Comparison of ENCODE assay signal across 13 mouse cellular contexts in the genomic region with DNA sequence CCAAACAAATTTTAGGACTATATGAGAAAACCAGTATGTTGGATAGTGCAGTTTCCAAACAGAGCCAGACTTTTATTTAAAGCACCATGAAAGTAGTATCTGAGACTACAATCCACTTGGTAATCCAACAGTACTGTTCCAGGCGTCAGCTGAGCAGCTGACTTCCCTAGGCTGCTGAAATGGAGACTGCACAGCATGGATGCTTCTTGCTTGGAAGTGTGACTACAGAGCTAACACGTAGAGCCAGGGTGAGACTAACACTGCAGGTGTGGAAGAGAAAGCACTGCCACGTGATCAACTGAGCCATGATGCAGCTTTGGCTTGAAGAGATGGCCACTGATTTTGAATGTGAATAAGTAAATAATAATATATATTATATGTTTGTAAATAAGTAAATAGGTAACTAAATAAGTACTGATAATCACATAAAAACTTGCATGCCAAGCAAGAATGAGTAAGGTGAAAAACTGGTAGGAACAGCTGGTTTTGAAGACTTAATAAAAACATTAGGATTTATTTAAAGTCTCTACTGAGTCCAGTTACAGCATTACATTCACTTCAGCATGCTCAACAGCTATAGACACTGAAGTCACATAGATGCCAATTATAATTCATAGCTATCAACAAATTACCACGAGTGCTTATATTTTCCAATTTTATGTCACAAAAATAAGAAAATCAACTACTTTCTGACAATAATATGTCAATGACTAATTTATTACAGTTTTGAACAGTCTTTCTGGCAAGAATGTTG. TPM values are rescaled to one million over a fixed set of nuclear protein-coding genes. Genes with fewer than 3 reads are reported as not detected.
DNase-seq lines count a peak whose midpoint lies in the region; ATAC-seq and TF ChIP-seq lines count a peak whose summit lies in the region.
"Had no signal": no experiment of that assay in that cellular context is flagged by ENCODE, and none has a peak within 500 bp of the region (broad histone marks: within the 10 kb centered on the region; RNA-seq: fewer than 3 reads in every experiment).

No protein-coding gene starts in this region.

- 0 out of 2 replicates have a peak, but pooled peaks cover 2% of the 10 kb centered on the region for H3K36me3 ChIP-seq in hindbrain, embryonic 11.5 days (ENCODE audit: control insufficient read depth, insufficient read depth, low read length)
- peaks cover 15% of the 10 kb centered on the region for H3K36me3 ChIP-seq in hindbrain, embryonic 10.5 days
- H3K36me3 ChIP-seq in forebrain, embryonic 12.5 days (replicated peaks): peaks cover 9% of the 10 kb centered on the region
- H3K36me3 ChIP-seq in midbrain, embryonic 13.5 days: peaks cover 8% of the 10 kb centered on the region
- 0 out of 2 replicates have a peak, but pooled peaks cover 15% of the 10 kb centered on the region for H3K36me3 ChIP-seq in intestine, postnatal 0 days (ENCODE audit: control insufficient read depth, insufficient read depth)

- H3K9ac ChIP-seq in hindbrain, embryonic 11.5 days (ENCODE audit: low read depth, low read length): no peak overlapping the region
- H3K9ac ChIP-seq in forebrain, embryonic 12.5 days: no peak overlapping the region
- H3K9ac ChIP-seq in midbrain, embryonic 13.5 days (replicated peaks): no peak overlapping the region
- H3K9ac ChIP-seq in intestine, postnatal 0 days (ENCODE audit: low read depth, low read length): no peak overlapping the region

- no peak overlapping the region for H3K27ac ChIP-seq in hindbrain, embryonic 11.5 days (ENCODE audit: low read depth, low read length)
- no peak overlapping the region; the same call in 1 of the 2 replicates for H3K27ac ChIP-seq in hindbrain, embryonic 10.5 days
- H3K27ac ChIP-seq in forebrain, embryonic 12.5 days: peak overlapping the region; percentile 53; the same call in 1 of the 2 replicates
- no peak overlapping the region for H3K27ac ChIP-seq in midbrain, embryonic 13.5 days
- H3K27ac ChIP-seq in intestine, postnatal 0 days (ENCODE audit: low read depth, low read length): no peak overlapping the region

- ATAC-seq in hindbrain, embryonic 11.5 days (ENCODE audit: low FRiP score): peak; percentile 73
- peak; percentile 75 for ATAC-seq in forebrain, embryonic 12.5 days (ENCODE audit: low FRiP score)
- 0 out of 2 replicates have a peak, but pooled peaks have one; percentile 50 for ATAC-seq in midbrain, embryonic 13.5 days
- ATAC-seq in intestine, postnatal 0 days: no peak
- ATAC-seq: CD4-positive, CD25-positive, alpha-beta regulatory T cell, adult 4 months; intestine, embryonic 16.5 days had no signal

- H3K27me3 ChIP-seq in hindbrain, embryonic 11.5 days (ENCODE audit: control insufficient read depth, insufficient read depth, low read length): peaks cover 31% of the 10 kb centered on the region
- peaks cover 87% of the 10 kb centered on the region for H3K27me3 ChIP-seq in hindbrain, embryonic 10.5 days (ENCODE audit: insufficient read depth, poor library complexity, severe bottlenecking)
- peaks cover 32% of the 10 kb centered on the region for H3K27me3 ChIP-seq in forebrain, embryonic 12.5 days
- peaks cover 75% of the 10 kb centered on the region for H3K27me3 ChIP-seq in midbrain, embryonic 13.5 days
- no peaks in the 10 kb centered on the region for H3K27me3 ChIP-seq in intestine, postnatal 0 days (replicated peaks; ENCODE audit: control insufficient read depth, insufficient read depth, low read length)

- H3K4me1 ChIP-seq in hindbrain, embryonic 11.5 days (replicated peaks; ENCODE audit: control insufficient read depth, insufficient read depth, low read length): no peaks in the 10 kb centered on the region
- peaks cover 18% of the 10 kb centered on the region for H3K4me1 ChIP-seq in hindbrain, embryonic 10.5 days (replicated peaks)
- peaks cover 17% of the 10 kb centered on the region for H3K4me1 ChIP-seq in forebrain, embryonic 12.5 days
- peaks cover 16% of the 10 kb centered on the region for H3K4me1 ChIP-seq in midbrain, embryonic 13.5 days (replicated peaks)
- H3K4me1 ChIP-seq in intestine, postnatal 0 days (replicated peaks; ENCODE audit: control insufficient read depth, insufficient read depth, low read length): no peaks in the 10 kb centered on the region

- 36% methylated on average over 4 of the region's 4 CpGs for WGBS in hindbrain, embryonic 11.5 days
- WGBS in hindbrain, embryonic 10.5 days: 45% methylated on average over 4 of the region's 4 CpGs
- 20% methylated on average over 4 of the region's 4 CpGs for WGBS in forebrain, embryonic 12.5 days
- WGBS in midbrain, embryonic 13.5 days: 31% methylated on average over 4 of the region's 4 CpGs
- WGBS in intestine, postnatal 0 days: 78% methylated on average over 4 of the region's 4 CpGs

- H3K9me3 ChIP-seq in hindbrain, embryonic 11.5 days (ENCODE audit: control insufficient read depth, low read length): no peaks in the 10 kb centered on the region
- H3K9me3 ChIP-seq in hindbrain, embryonic 10.5 days: peaks cover 5% of the 10 kb centered on the region; the same call in 1 of the 2 replicates
- H3K9me3 ChIP-seq in forebrain, embryonic 12.5 days: 0 out of 2 replicates have a peak, but pooled peaks cover 4% of the 10 kb centered on the region
- no peaks in the 10 kb centered on the region; the same call in 1 of the 2 replicates for H3K9me3 ChIP-seq in midbrain, embryonic 13.5 days
- H3K9me3 ChIP-seq in intestine, postnatal 0 days (ENCODE audit: control insufficient read depth): no peaks in the 10 kb centered on the region

- peak; percentile 41 for DNase-seq in hindbrain, embryonic 11.5 days (ENCODE audit: low spot score)
- no peak for DNase-seq in hindbrain, embryonic 10.5 days (ENCODE audit: low spot score)
- DNase-seq in brain, adult 2 months (ENCODE audit: low read depth, low spot score): peak; percentile 43
- no peak for DNase-seq in kidney, postnatal 14 days
- no peak for DNase-seq in urinary bladder, postnatal 4 days (ENCODE audit: low spot score in 2 of 2)
- DNase-seq: adrenal gland, postnatal 25 days; heart, postnatal 10 days; right cerebral cortex, postnatal 25 days had no signal

- TF ChIP-seq CTCF in intestine, postnatal 0 days (IDR thresholded peaks at IDR 0.05; ENCODE audit: low read depth): no peak

- H3K4me3 ChIP-seq in hindbrain, embryonic 11.5 days (ENCODE audit: low read depth, low read length): no peak overlapping the region
- no peak overlapping the region for H3K4me3 ChIP-seq in hindbrain, embryonic 10.5 days
- no peak overlapping the region for H3K4me3 ChIP-seq in forebrain, embryonic 12.5 days (replicated peaks)
- H3K4me3 ChIP-seq in midbrain, embryonic 13.5 days (replicated peaks): no peak overlapping the region
- no peak overlapping the region for H3K4me3 ChIP-seq in intestine, postnatal 0 days (ENCODE audit: low read depth, low read length)

- no peak overlapping the region for H3K4me2 ChIP-seq in hindbrain, embryonic 11.5 days (replicated peaks; ENCODE audit: low read depth, low read length)
- H3K4me2 ChIP-seq in forebrain, embryonic 12.5 days: no peak overlapping the region; the same call in 1 of the 2 replicates
- H3K4me2 ChIP-seq in midbrain, embryonic 13.5 days (replicated peaks): 0 out of 2 replicates have a peak overlapping the region, but pooled peaks have one; percentile 13
- H3K4me2 ChIP-seq in intestine, postnatal 0 days (replicated peaks; ENCODE audit: low read depth): no peak overlapping the region

RNA-seq across cellular contexts. Expression of a gene that starts 32.4 kb away (rescaled TPM):
- polyA plus RNA-seq in hindbrain, embryonic 11.5 days (2014; fragmentation: Nextera tagmentation; extraction: Ambion mirVana): 50.9 and 52.3 TPM in 2 replicates
- polyA plus RNA-seq in hindbrain, embryonic 10.5 days (2016; fragmentation: Nextera tagmentation; extraction: Ambion mirVana): 33.3 and 38.7 TPM in 2 replicates
- 48.5 and 53.7 TPM in 2 replicates for polyA plus RNA-seq in forebrain, embryonic 12.5 days (2016; fragmentation: Nextera tagmentation; extraction: Ambion mirVana)
- 28.7 and 29.1 TPM in 2 replicates for polyA plus RNA-seq in midbrain, embryonic 13.5 days (2015; fragmentation: Nextera tagmentation; extraction: Ambion mirVana)
- polyA plus RNA-seq in intestine, postnatal 0 days (2015; fragmentation: Nextera tagmentation; extraction: Ambion mirVana): 30.7 and 34.7 TPM in 2 replicates

Comparison
In these comparisons a context has a peak if more than half of its experiments do, and no peak if none do; other contexts are left out.
1. DNase-seq: peak in hindbrain, embryonic 11.5 days (single experiment) and brain, adult 2 months (single experiment); none in hindbrain, embryonic 10.5 days (single experiment), kidney, postnatal 14 days (single experiment) and urinary bladder, postnatal 4 days (0 of 2).